Mouse (Mus musculus) limb, embryonic 12.5 days (tissue): Measurements from ENCODE around the gene Hmgn3. TPM values are rescaled to one million over a fixed set of nuclear protein-coding genes. Genes with fewer than 3 reads are reported as not detected.

Experiments
- ATAC-seq: fragments of 200-750 bp; cut with Nextera tagmentation; 2 replicates; pipeline ENCODE4 v1.8.0; 2017; ENCODE audit warnings: low read depth, moderate TSS enrichment; ENCODE audit not compliant: insufficient number of reproducible peaks, insufficient read depth, low FRiP score, low TSS enrichment
- H3K27ac ChIP-seq: fragments of 300-500 bp; sonication (generic); 2 replicates; pipeline ENCODE4 v1.5.1; 2016; ENCODE audit warnings: mild to moderate bottlenecking, moderate library complexity
- H3K27me3 ChIP-seq: fragments of 300-500 bp; sonication (generic); 2 replicates; pipeline ENCODE4 v1.6.1; 2016; ENCODE audit warnings: mild to moderate bottlenecking, moderate library complexity
- H3K36me3 ChIP-seq: fragments of 300-500 bp; sonication (generic); 2 replicates; pipeline ENCODE4 v1.6.1; 2016; ENCODE audit warnings: mild to moderate bottlenecking, moderate library complexity
- H3K4me1 ChIP-seq: fragments of 300-500 bp; sonication (generic); replicated peaks from 2 replicates; pipeline ENCODE4 v1.6.1; 2016
- H3K4me2 ChIP-seq: fragments of 300-500 bp; sonication (generic); 2 replicates; pipeline ENCODE4 v1.6.1; 2016; ENCODE audit warnings: mild to moderate bottlenecking, moderate library complexity
- H3K4me3 ChIP-seq: fragments of 300-500 bp; sonication (generic); replicated peaks from 2 replicates; pipeline ENCODE4 v1.5.1; 2016; ENCODE audit warnings: mild to moderate bottlenecking
- H3K9ac ChIP-seq: fragments of 300-500 bp; sonication (generic); replicated peaks from 2 replicates; pipeline ENCODE4 v1.6.1; 2016; ENCODE audit warnings: mild to moderate bottlenecking, moderate library complexity
- H3K9me3 ChIP-seq: fragments of 300-500 bp; sonication (generic); 2 replicates; pipeline ENCODE4 v1.6.1; 2016; ENCODE audit warnings: mild to moderate bottlenecking, moderate library complexity
- WGBS: fragments of 180-500 bp; shearing (Covaris S2); methylation state at CpG from one replicate; pipeline ENCODE4 v1.1.7; 2016; 5-methylcytosine and 5-hydroxymethylcytosine counted together
- polyA plus RNA-seq: library from polyadenylated mRNA; unstranded; fragments of >200 nt; fragmentation: Nextera tagmentation; extraction: Ambion mirVana; gene quantifications from 2 replicates; pipeline ENCODE4 v1.2.1, GENCODE M21; 2016

The Hmgn3 gene
- polyA plus RNA-seq, 1 experiment from 2014 or later: 143 TPM

DNA sequence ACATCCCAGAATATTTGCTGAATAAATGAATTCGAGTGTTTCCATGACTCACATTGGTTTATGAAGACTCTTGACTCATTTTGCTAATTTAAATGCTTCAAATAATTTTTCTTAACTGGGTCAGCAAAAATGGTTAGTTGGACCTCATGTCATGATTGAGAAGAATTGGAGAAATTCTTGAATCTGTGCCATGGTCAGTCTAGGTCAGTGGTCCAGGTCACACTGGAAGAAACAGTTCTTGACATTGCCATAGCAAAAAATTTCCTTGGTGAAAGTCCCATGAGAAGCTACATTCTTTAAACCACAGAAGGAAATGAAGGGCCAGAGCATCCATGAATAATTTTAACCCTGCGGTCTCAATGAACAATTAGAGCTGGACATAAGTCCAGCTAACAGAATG lies 30.8 kb downstream of the Hmgn3 start:
- Histone ChIP-seq H3K4me2 (no peak overlapping the region), H3K27me3 (peaks cover 22% of the 10 kb centered on the region), H3K9me3 (no peaks in the 10 kb centered on the region), H3K27ac (no peak overlapping the region), H3K4me1 (peaks cover 20% of the 10 kb centered on the region), H3K36me3 (peaks cover under 1% of the 10 kb centered on the region; the same call in 1 of the 2 replicates), H3K4me3 (no peak overlapping the region), H3K9ac (no peak overlapping the region)
- no peak for ATAC-seq
- WGBS: 92% methylated on average over 2 of the region's 2 CpGs

- peaks cover 5% of the 10 kb centered on the region; the same call in 1 of the 2 replicates for H3K36me3 ChIP-seq
- H3K9me3 ChIP-seq: no peaks in the 10 kb centered on the region
- H3K27me3 ChIP-seq: peaks cover 25% of the 10 kb centered on the region
- H3K9ac ChIP-seq: no peak overlapping the region
- H3K27ac ChIP-seq: no peak overlapping the region
- peak; percentile 27; the same call in 1 of the 2 replicates for ATAC-seq
- H3K4me1 ChIP-seq: peaks cover 20% of the 10 kb centered on the region
- 78% methylated on average over 10 of the region's 10 CpGs for WGBS
- H3K4me2 ChIP-seq: no peak overlapping the region
- H3K4me3 ChIP-seq: no peak overlapping the region
These were observed 32.7 kb downstream of the Hmgn3 start for GRCm38 (mm10) chr9:83113800-83114217.

DNA sequence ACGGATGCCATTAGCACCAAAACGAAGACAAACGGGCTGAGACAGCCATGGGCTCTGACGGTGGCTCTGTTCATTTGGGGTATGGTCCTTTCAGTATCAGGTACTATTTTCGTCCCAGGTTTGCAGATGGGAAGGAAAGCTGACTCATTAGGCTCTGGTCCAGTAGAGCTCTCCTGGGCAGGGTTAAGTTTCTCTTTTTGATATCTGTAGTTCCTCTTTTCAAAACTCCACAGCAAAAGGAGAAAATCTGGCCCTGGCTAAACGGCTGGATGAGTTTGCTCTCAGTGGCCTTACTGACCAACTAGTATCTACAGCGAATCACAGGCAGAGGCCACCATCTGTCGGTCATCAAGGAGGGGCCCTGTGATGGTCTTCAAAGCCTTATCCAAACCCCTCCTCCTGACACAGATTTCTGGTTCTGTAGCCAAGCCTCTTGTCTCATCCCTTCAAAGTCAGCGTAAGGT lies 34.1 kb downstream of the Hmgn3 start:
- no peak overlapping the region for H3K27ac ChIP-seq
- no peak overlapping the region for H3K9ac ChIP-seq
- no peaks in the 10 kb centered on the region for H3K9me3 ChIP-seq
- H3K4me3 ChIP-seq: no peak overlapping the region
- ATAC-seq: no peak
- H3K27me3 ChIP-seq: peaks cover 20% of the 10 kb centered on the region
- H3K36me3 ChIP-seq: peaks cover 5% of the 10 kb centered on the region; the same call in 1 of the 2 replicates
- H3K4me1 ChIP-seq: peaks cover 14% of the 10 kb centered on the region
- no peak overlapping the region for H3K4me2 ChIP-seq
- WGBS: 58% methylated on average over 9 of the region's 9 CpGs

DNA sequence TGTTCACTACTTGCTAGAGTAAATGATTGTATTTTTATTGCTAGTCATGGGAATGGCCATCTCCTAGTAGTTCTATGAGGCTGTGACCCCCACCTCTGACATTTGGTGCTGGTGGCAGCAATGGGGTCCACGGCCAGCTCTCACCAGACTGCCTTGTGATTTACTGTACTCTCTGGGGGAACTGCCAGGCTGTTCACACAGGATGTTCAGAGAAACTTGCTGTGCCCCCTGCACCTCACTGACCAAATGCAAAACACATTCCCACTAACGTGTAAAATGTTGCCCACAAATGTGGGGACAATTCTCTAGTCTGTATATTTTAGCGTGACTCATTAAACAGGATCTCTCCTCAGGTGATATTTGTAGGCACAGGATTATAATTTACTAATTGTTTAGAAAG lies 34.7 kb downstream of the Hmgn3 start:
- Histone ChIP-seq H3K27me3 (peaks cover 20% of the 10 kb centered on the region), H3K4me3 (no peak overlapping the region), H3K4me1 (peaks cover 9% of the 10 kb centered on the region), H3K4me2 (no peak overlapping the region), H3K27ac (no peak overlapping the region), H3K36me3 (peaks cover 5% of the 10 kb centered on the region; the same call in 1 of the 2 replicates), H3K9ac (no peak overlapping the region), H3K9me3 (no peaks in the 10 kb centered on the region)
- ATAC-seq: no peak
- WGBS: 38% methylated on average over 3 of the region's 3 CpGs

GRCm38 (mm10) chr9:83111117-83111686 lies 35.3 kb downstream of the Hmgn3 start:
- Histone ChIP-seq H3K4me1 (peaks cover 6% of the 10 kb centered on the region; the same call in 1 of the 2 replicates), H3K27me3 (peaks cover 20% of the 10 kb centered on the region), H3K4me3 (no peak overlapping the region), H3K4me2 (no peak overlapping the region), H3K9me3 (no peaks in the 10 kb centered on the region), H3K9ac (no peak overlapping the region), H3K27ac (no peak overlapping the region), H3K36me3 (peaks cover 5% of the 10 kb centered on the region; the same call in 1 of the 2 replicates)
- no peak for ATAC-seq
- WGBS: 88% methylated on average over 9 of the region's 9 CpGs

- no peak overlapping the region for H3K27ac ChIP-seq
- H3K27me3 ChIP-seq: peaks cover 15% of the 10 kb centered on the region
- H3K36me3 ChIP-seq: peaks cover 8% of the 10 kb centered on the region; the same call in 1 of the 2 replicates
- H3K9ac ChIP-seq: no peak overlapping the region
- ATAC-seq: no peak
- no peak overlapping the region for H3K4me3 ChIP-seq
- H3K9me3 ChIP-seq: no peaks in the 10 kb centered on the region
- H3K4me1 ChIP-seq: peaks cover 6% of the 10 kb centered on the region; the same call in 1 of the 2 replicates
- WGBS: 93% methylated on average over 9 of the region's 9 CpGs
- no peak overlapping the region for H3K4me2 ChIP-seq
These were observed 35.9 kb downstream of the Hmgn3 start for GRCm38 (mm10) chr9:83110406-83111116.

GRCm38 (mm10) chr9:83109705-83110104 lies 36.8 kb downstream of the Hmgn3 start:
- no peak overlapping the region for H3K27ac ChIP-seq
- no peak overlapping the region for H3K4me2 ChIP-seq
- ATAC-seq: no peak
- 91% methylated on average over 6 of the region's 6 CpGs for WGBS
- H3K4me3 ChIP-seq: no peak overlapping the region
- no peak overlapping the region for H3K9ac ChIP-seq
- H3K36me3 ChIP-seq: peaks cover 8% of the 10 kb centered on the region; the same call in 1 of the 2 replicates
- peaks cover 12% of the 10 kb centered on the region for H3K27me3 ChIP-seq
- H3K4me1 ChIP-seq: peaks cover 6% of the 10 kb centered on the region; the same call in 1 of the 2 replicates
- H3K9me3 ChIP-seq: no peaks in the 10 kb centered on the region

DNA sequence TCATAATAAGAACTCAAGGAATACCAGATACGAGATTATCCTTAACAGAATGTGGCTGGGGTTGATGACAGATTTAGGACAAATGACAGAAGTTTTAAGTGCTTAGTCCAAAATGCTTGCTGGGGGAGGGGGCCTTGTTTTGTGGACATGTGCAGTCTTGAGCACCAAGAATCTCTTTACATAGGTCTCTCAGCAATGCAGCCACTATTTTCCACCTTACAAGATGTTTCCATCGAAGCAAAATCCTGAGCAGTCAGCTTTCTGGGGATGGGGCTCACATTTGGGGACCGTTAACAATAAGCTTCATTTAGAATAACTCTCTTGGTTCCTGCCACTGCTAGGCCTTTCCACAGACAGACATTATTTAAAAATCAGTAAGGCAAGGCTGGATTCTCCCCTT lies 37.7 kb downstream of the Hmgn3 start:
- H3K4me1 ChIP-seq: peaks cover 6% of the 10 kb centered on the region; the same call in 1 of the 2 replicates
- H3K9ac ChIP-seq: no peak overlapping the region
- no peaks in the 10 kb centered on the region for H3K9me3 ChIP-seq
- H3K4me2 ChIP-seq: no peak overlapping the region
- WGBS: 59% methylated on average over 3 of the region's 3 CpGs
- H3K27ac ChIP-seq: peak overlapping the region; percentile 29; the same call in 1 of the 2 replicates
- H3K4me3 ChIP-seq: no peak overlapping the region
- H3K27me3 ChIP-seq: peaks cover 6% of the 10 kb centered on the region
- peaks cover 8% of the 10 kb centered on the region; the same call in 1 of the 2 replicates for H3K36me3 ChIP-seq
- no peak for ATAC-seq

DNA sequence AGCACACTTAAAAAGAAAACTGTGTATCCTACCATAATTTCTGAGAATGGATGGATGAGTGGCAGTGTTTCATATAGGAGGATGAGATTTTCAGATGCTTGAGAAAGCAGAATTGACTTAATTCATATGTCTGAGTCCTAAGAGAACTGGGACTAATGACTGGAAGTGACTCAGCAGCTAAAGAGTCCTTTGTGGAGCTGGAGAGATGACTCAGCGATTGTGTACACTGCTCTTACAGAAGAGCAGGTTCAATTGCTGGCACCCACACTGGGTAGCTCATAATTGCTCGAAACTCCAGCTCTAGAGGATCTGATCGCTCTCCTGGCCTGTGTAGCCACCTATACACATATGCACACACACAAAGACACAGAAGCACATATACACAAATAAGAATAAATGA lies 42.7 kb downstream of the Hmgn3 start:
- ATAC-seq: no peak
- Histone ChIP-seq H3K27me3 (no peaks in the 10 kb centered on the region), H3K36me3 (0 out of 2 replicates have a peak, but pooled peaks cover 4% of the 10 kb centered on the region), H3K9ac (no peak overlapping the region), H3K27ac (no peak overlapping the region), H3K9me3 (no peaks in the 10 kb centered on the region), H3K4me2 (no peak overlapping the region), H3K4me1 (0 out of 2 replicates have a peak, but pooled peaks cover 5% of the 10 kb centered on the region), H3K4me3 (no peak overlapping the region)
- WGBS: 81% methylated on average over 3 of the region's 3 CpGs

DNA sequence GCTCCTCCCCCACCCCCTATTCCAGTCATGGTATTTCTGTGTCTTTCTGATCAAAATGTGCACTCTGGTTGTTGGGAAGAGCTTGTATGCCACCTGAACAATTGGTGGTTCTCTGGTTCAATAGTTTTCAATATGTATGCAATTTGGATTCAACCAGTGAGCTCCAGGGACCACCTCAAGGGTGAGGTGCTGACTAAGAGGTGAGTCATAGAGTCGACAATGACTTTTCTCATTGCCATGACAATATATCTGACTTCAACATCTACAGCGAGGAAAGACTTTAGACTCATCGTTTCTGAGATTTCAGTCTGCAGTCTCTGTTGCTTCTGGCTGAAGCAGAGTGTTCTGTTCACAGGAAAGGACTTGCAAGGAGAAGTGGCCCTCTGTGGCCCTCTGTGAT lies 44.8 kb downstream of the Hmgn3 start:
- Histone ChIP-seq H3K27me3 (no peaks in the 10 kb centered on the region), H3K27ac (no peak overlapping the region), H3K9ac (no peak overlapping the region), H3K9me3 (no peaks in the 10 kb centered on the region), H3K4me2 (no peak overlapping the region), H3K4me1 (0 out of 2 replicates have a peak, but pooled peaks cover 7% of the 10 kb centered on the region), H3K36me3 (0 out of 2 replicates have a peak, but pooled peaks cover 4% of the 10 kb centered on the region), H3K4me3 (no peak overlapping the region)
- 91% methylated on average over 3 of the region's 3 CpGs for WGBS
- ATAC-seq: no peak

- 0 out of 2 replicates have a peak, but pooled peaks cover under 1% of the 10 kb centered on the region for H3K36me3 ChIP-seq
- 75% methylated on average over 3 of the region's 3 CpGs for WGBS
- H3K27me3 ChIP-seq: no peaks in the 10 kb centered on the region
- no peak overlapping the region for H3K27ac ChIP-seq
- no peak overlapping the region for H3K9ac ChIP-seq
- no peak for ATAC-seq
- H3K4me2 ChIP-seq: no peak overlapping the region
- no peaks in the 10 kb centered on the region for H3K9me3 ChIP-seq
- H3K4me1 ChIP-seq: 0 out of 2 replicates have a peak, but pooled peaks cover 7% of the 10 kb centered on the region
- no peak overlapping the region for H3K4me3 ChIP-seq
These were observed 45.7 kb downstream of the Hmgn3 start for GRCm38 (mm10) chr9:83100786-83101185.
